Mouse (Mus musculus) intestine, postnatal 0 days (tissue): Measurements from ENCODE around the gene Olfr669. TPM values are rescaled to one million over a fixed set of nuclear protein-coding genes. Genes with fewer than 3 reads are reported as not detected.
"Not testable (repeated sequence)": the region's sequence is repeated elsewhere in the genome, so short reads cannot be mapped to it uniquely, and the experiment has no call there.

Experiments used
- ATAC-seq: fragments of 200-750 bp; cut with Nextera tagmentation; 2 replicates; pipeline ENCODE4 v1.8.0; 2017; ENCODE audit warnings: mild to moderate bottlenecking, moderate TSS enrichment, moderate library complexity
- H3K27ac ChIP-seq: fragments of 300-500 bp; sonication (generic); 2 replicates; pipeline ENCODE4 v1.5.1; 2014; ENCODE audit warnings: mild to moderate bottlenecking, low read depth, low read length, moderate library complexity
- H3K27me3 ChIP-seq: fragments of 300-500 bp; sonication (generic); replicated peaks from 2 replicates; pipeline ENCODE4 v1.6.1; 2014; ENCODE audit warnings: low read length, mixed read lengths; ENCODE audit not compliant: control insufficient read depth, insufficient read depth
- H3K36me3 ChIP-seq: fragments of 300-500 bp; sonication (generic); 2 replicates; pipeline ENCODE4 v1.6.1; 2014; ENCODE audit warnings: mild to moderate bottlenecking, moderate library complexity; ENCODE audit not compliant: control insufficient read depth, insufficient read depth
- H3K4me1 ChIP-seq: fragments of 300-500 bp; sonication (generic); replicated peaks from 2 replicates; pipeline ENCODE4 v1.6.1; 2014; ENCODE audit warnings: antibody characterized with exemption, low read length, mixed read lengths; ENCODE audit not compliant: control insufficient read depth, insufficient read depth
- H3K4me2 ChIP-seq: fragments of 300-500 bp; sonication (generic); replicated peaks from 2 replicates; pipeline ENCODE4 v1.6.1; 2014; ENCODE audit warnings: low read depth, mild to moderate bottlenecking, moderate library complexity
- H3K4me3 ChIP-seq: fragments of 300-500 bp; sonication (generic); 2 replicates; pipeline ENCODE4 v1.5.1; 2014; ENCODE audit warnings: low read depth, low read length
- H3K9ac ChIP-seq: fragments of 300-500 bp; sonication (generic); 2 replicates; pipeline ENCODE4 v1.6.1; 2014; ENCODE audit warnings: mild to moderate bottlenecking, low read depth, low read length
- H3K9me3 ChIP-seq: fragments of 300-500 bp; sonication (generic); 2 replicates; pipeline ENCODE4 v1.6.1; 2016; ENCODE audit warnings: mixed run types; ENCODE audit not compliant: control insufficient read depth
- CTCF ChIP-seq: sonication (generic); IDR thresholded peaks from 2 replicates; pipeline ENCODE4 v1.5.1; 2016; ENCODE audit warnings: low read depth, mild to moderate bottlenecking, control low read depth, antibody characterized with exemption, moderate library complexity
- WGBS: fragments of 180-500 bp; shearing (Covaris S2); extraction: QIAGEN DNeasy Blood & Tissue Kit; methylation state at CpG from one replicate; pipeline ENCODE4 v1.1.7; 2014; 5-methylcytosine and 5-hydroxymethylcytosine counted together
- polyA plus RNA-seq: library from polyadenylated mRNA; unstranded; fragments of >200 nt; fragmentation: Nextera tagmentation; extraction: Ambion mirVana; gene quantifications from 2 replicates; pipeline ENCODE4 v1.2.1, GENCODE M21; 2015

The Olfr669 gene
- not detected in 2 replicates for polyA plus RNA-seq

GRCm38 (mm10) chr7:104933940-104934339 lies at the start of gene Olfr669:
Olfr669 (plus strand) TSS chr7:104934240.
- no peaks in the 10 kb centered on the region for H3K9me3 ChIP-seq
- no peak within 1 kb of the TSS for H3K27ac ChIP-seq
- 73% methylated on average over 1 of the region's 1 CpGs for WGBS
- H3K9ac ChIP-seq: no peak within 1 kb of the TSS
- H3K36me3 ChIP-seq: no peaks in the 10 kb centered on the region
- no peak within 1 kb of the TSS for H3K4me2 ChIP-seq
- TF ChIP-seq CTCF: no peak
- H3K27me3 ChIP-seq: no peaks in the 10 kb centered on the region
- H3K4me1 ChIP-seq: no peaks in the 10 kb centered on the region
- no peak within 1 kb of the TSS for H3K4me3 ChIP-seq
- ATAC-seq: no peak

GRCm38 (mm10) chr7:104895852-104896251 lies 38.2 kb upstream of the Olfr669 start, which contains the start of gene Olfr666:
Olfr666 (minus strand) TSS chr7:104895952.
- ATAC-seq: no peak
- Histone ChIP-seq H3K4me2 (no peak within 1 kb of the TSS), H3K4me1 (no peaks in the 10 kb centered on the region), H3K36me3 (no peaks in the 10 kb centered on the region), H3K9me3 (no peaks in the 10 kb centered on the region), H3K9ac (no peak within 1 kb of the TSS), H3K27me3 (no peaks in the 10 kb centered on the region), H3K27ac (no peak within 1 kb of the TSS), H3K4me3 (no peak within 1 kb of the TSS)
- 79% methylated on average over 2 of the region's 2 CpGs for WGBS
- TF ChIP-seq CTCF: no peak

GRCm38 (mm10) chr7:104921382-104921781 lies 12.7 kb upstream of the Olfr669 start, which contains the start of gene Olfr667:
Olfr667 (minus strand) TSS chr7:104921482.
- ATAC-seq: no peak
- H3K4me3 ChIP-seq: no peak within 1 kb of the TSS
- 94% methylated on average over 1 of the region's 1 CpGs for WGBS
- H3K27ac ChIP-seq: no peak within 1 kb of the TSS
- no peaks in the 10 kb centered on the region for H3K4me1 ChIP-seq
- H3K9me3 ChIP-seq: no peaks in the 10 kb centered on the region
- H3K27me3 ChIP-seq: no peaks in the 10 kb centered on the region
- H3K9ac ChIP-seq: no peak within 1 kb of the TSS
- TF ChIP-seq CTCF: no peak
- no peaks in the 10 kb centered on the region for H3K36me3 ChIP-seq
- H3K4me2 ChIP-seq: no peak within 1 kb of the TSS

- Histone ChIP-seq H3K9me3 (no peaks in the 10 kb centered on the region), H3K36me3 (no peaks in the 10 kb centered on the region), H3K9ac (no peak within 1 kb of the TSS), H3K4me3 (no peak within 1 kb of the TSS), H3K27me3 (no peaks in the 10 kb centered on the region), H3K4me1 (no peaks in the 10 kb centered on the region), H3K4me2 (no peak within 1 kb of the TSS), H3K27ac (no peak within 1 kb of the TSS)
- TF ChIP-seq CTCF: no peak
- WGBS: 71% methylated on average over 1 of the region's 1 CpGs
- no peak for ATAC-seq
These were observed 6.1 kb upstream of the Olfr669 start, which contains the start of gene Olfr668 for GRCm38 (mm10) chr7:104927957-104928356. Olfr668 (minus strand) TSS chr7:104928057.

GRCm38 (mm10) chr7:104950234-104950633 lies 16.2 kb downstream of the Olfr669 start:
- H3K27me3 ChIP-seq, H3K9me3 ChIP-seq, H3K4me3 ChIP-seq, H3K27ac ChIP-seq, H3K9ac ChIP-seq, H3K36me3 ChIP-seq, ATAC-seq, H3K4me1 ChIP-seq, H3K4me2 ChIP-seq: not testable (repeated sequence)
- WGBS: 93% methylated on average over 16 of the region's 16 CpGs

- 45% methylated on average over 1 of the region's 1 CpGs for WGBS
- H3K27me3 ChIP-seq: no peaks in the 10 kb centered on the region
- H3K27ac ChIP-seq: no peak within 1 kb of the TSS
These were observed 28.5 kb downstream of the Olfr669 start, which contains the start of gene Olfr670 for GRCm38 (mm10) chr7:104962520-104962919. Olfr670 (minus strand) TSS chr7:104962620.

GRCm38 (mm10) chr7:104972507-104972906 lies 38.5 kb downstream of the Olfr669 start:
- H3K4me1 ChIP-seq, H3K36me3 ChIP-seq, H3K4me2 ChIP-seq, H3K27me3 ChIP-seq, H3K9me3 ChIP-seq, H3K27ac ChIP-seq, H3K4me3 ChIP-seq, H3K9ac ChIP-seq, ATAC-seq: not testable (repeated sequence)
- 61% methylated on average over 2 of the region's 2 CpGs for WGBS

More at GRCm38 (mm10) chr7:104962520-104962919, 28.5 kb downstream of the Olfr669 start, which contains the start of gene Olfr670:
- no peak within 1 kb of the TSS for H3K4me2 ChIP-seq
- no peaks in the 10 kb centered on the region for H3K4me1 ChIP-seq
- TF ChIP-seq CTCF: no peak
- H3K36me3 ChIP-seq: no peaks in the 10 kb centered on the region
- no peak for ATAC-seq
- no peak within 1 kb of the TSS for H3K4me3 ChIP-seq
- H3K9me3 ChIP-seq: no peaks in the 10 kb centered on the region
- no peak within 1 kb of the TSS for H3K9ac ChIP-seq
